Mouse (Mus musculus): Measurements from ENCODE around the gene Tead3.
A peak's percentile ranks its signal among the peaks of the same experiment; 100 is the strongest.

Gene Tead3

GRCm38 (mm10) chr17:28311366-28312132 lies 39.1 kb downstream of the Tead3 start:
- no peak for DNase-seq (ENCODE audit: low read depth, low spot score)

- DNase-seq (ENCODE audit: low read depth, low spot score) = no peak
Observed at GRCm38 (mm10) chr17:28310831-28311230, 39.8 kb downstream of the Tead3 start.

GRCm38 (mm10) chr17:28308297-28309195 lies 42.1 kb downstream of the Tead3 start:
- peak; percentile 83 for DNase-seq (ENCODE audit: low read depth, low spot score)

GRCm38 (mm10) chr17:28305172-28305571 lies 45.4 kb downstream of the Tead3 start:
- DNase-seq (ENCODE audit: low read depth, low spot score) = no peak

- no peak for DNase-seq (ENCODE audit: low read depth, low spot score)
Observed at GRCm38 (mm10) chr17:28300850-28301249, 49.8 kb downstream of the Tead3 start.

- no peak for DNase-seq (ENCODE audit: low read depth, low spot score)
Observed at GRCm38 (mm10) chr17:28300323-28300722, 50.3 kb downstream of the Tead3 start.

- DNase-seq (ENCODE audit: low read depth, low spot score) = no peak
Observed at GRCm38 (mm10) chr17:28299669-28300320, 50.8 kb downstream of the Tead3 start.

GRCm38 (mm10) chr17:28298888-28299287 lies 51.7 kb downstream of the Tead3 start:
- DNase-seq (ENCODE audit: low read depth, low spot score) = no peak

- no peak for DNase-seq (ENCODE audit: low read depth, low spot score)
Observed at GRCm38 (mm10) chr17:28294449-28295333, 55.9 kb downstream of the Tead3 start.

- no peak for DNase-seq (ENCODE audit: low read depth, low spot score)
Observed at GRCm38 (mm10) chr17:28293716-28294115, 56.9 kb downstream of the Tead3 start.

- no peak for DNase-seq (ENCODE audit: low read depth, low spot score)
Observed at GRCm38 (mm10) chr17:28291346-28291745, 59.3 kb downstream of the Tead3 start.

GRCm38 (mm10) chr17:28290671-28291070 lies 59.9 kb downstream of the Tead3 start:
- no peak for DNase-seq (ENCODE audit: low read depth, low spot score)

GRCm38 (mm10) chr17:28290262-28290661 lies 60.4 kb downstream of the Tead3 start:
- no peak for DNase-seq (ENCODE audit: low read depth, low spot score)

- no peak for DNase-seq (ENCODE audit: low read depth, low spot score)
Observed at GRCm38 (mm10) chr17:28287980-28288379, 62.6 kb downstream of the Tead3 start.

- no peak for DNase-seq (ENCODE audit: low read depth, low spot score)
Observed at GRCm38 (mm10) chr17:28287578-28287977, 63.0 kb downstream of the Tead3 start.

GRCm38 (mm10) chr17:28286964-28287363 lies 63.7 kb downstream of the Tead3 start:
- DNase-seq (ENCODE audit: low read depth, low spot score) = no peak

- DNase-seq (ENCODE audit: low read depth, low spot score) = no peak
Observed at GRCm38 (mm10) chr17:28286133-28286532, 64.5 kb downstream of the Tead3 start.

GRCm38 (mm10) chr17:28283199-28283598 lies 67.4 kb downstream of the Tead3 start:
- no peak for DNase-seq (ENCODE audit: low read depth, low spot score)

- no peak for DNase-seq (ENCODE audit: low read depth, low spot score)
Observed at GRCm38 (mm10) chr17:28281866-28282441, 68.7 kb downstream of the Tead3 start.

Data from retina, postnatal 7 days (tissue).